Mouse (Mus musculus) CH12.LX (cell line): ENCODE data around the gene 2300009A05Rik.

Experiments used
- CHD2 ChIP-seq: IDR thresholded peaks from 2 replicates; pipeline ENCODE4 v1.6.1; 2011; ENCODE audit warnings: low read length, improper control_type of control experiment
- CTCF ChIP-seq, 2 experiments: IDR thresholded peaks in 1 of 2; conservative IDR thresholded peaks in 1 of 2; 2 replicates each; pipeline ENCODE4 v1.5.1; 2011 to 2012; ENCODE audit warnings: low read depth in 2 of 2, low read length in 2 of 2, improper control_type of control experiment in 1 of 2, inconsistent platforms in 1 of 2, mild to moderate bottlenecking in 1 of 2, moderate library complexity in 1 of 2
- E2F4 ChIP-seq: IDR thresholded peaks from 2 replicates; pipeline ENCODE4 v1.6.1; 2011; ENCODE audit warnings: low read depth, low read length, improper control_type of control experiment; ENCODE audit not compliant: insufficient replicate concordance
- EP300 ChIP-seq: IDR thresholded peaks from 2 replicates; pipeline ENCODE4 v1.6.1; 2011; ENCODE audit warnings: low read length, improper control_type of control experiment
- HCFC1 ChIP-seq: IDR thresholded peaks from 2 replicates; pipeline ENCODE4 v1.6.1; 2012; ENCODE audit warnings: low read depth, mild to moderate bottlenecking, inconsistent platforms, low read length, improper control_type of control experiment
- KAT2A ChIP-seq: IDR thresholded peaks from 2 replicates; pipeline ENCODE4 v1.6.1; 2012; ENCODE audit warnings: low read length, improper control_type of control experiment, inconsistent platforms; ENCODE audit not compliant: insufficient replicate concordance
- MAX ChIP-seq: IDR thresholded peaks from 2 replicates; pipeline ENCODE4 v1.6.1; 2011; ENCODE audit warnings: low read length, improper control_type of control experiment
- MXI1 ChIP-seq: IDR thresholded peaks from 2 replicates; pipeline ENCODE4 v1.6.1; 2011; ENCODE audit warnings: mild to moderate bottlenecking, low read depth, low read length, improper control_type of control experiment
- NELFE ChIP-seq: IDR thresholded peaks from 2 replicates; pipeline ENCODE4 v1.6.1; 2011; ENCODE audit warnings: low read depth, low read length, improper control_type of control experiment
- POLR2A ChIP-seq: IDR thresholded peaks from 2 replicates; pipeline ENCODE4 v1.6.1; 2011; ENCODE audit warnings: low read depth, mild to moderate bottlenecking, improper control_type of control experiment, low read length
- RAD21 ChIP-seq: IDR thresholded peaks from 2 replicates; pipeline ENCODE4 v1.6.1; 2011; ENCODE audit warnings: low read depth, mild to moderate bottlenecking, low read length, improper control_type of control experiment, moderate library complexity
- USF1 ChIP-seq: IDR thresholded peaks from 2 replicates; pipeline ENCODE4 v1.6.1; 2014; ENCODE audit warnings: low read depth, mild to moderate bottlenecking, inconsistent platforms, low read length, improper control_type of control experiment
- ZKSCAN1 ChIP-seq: IDR thresholded peaks from 2 replicates; pipeline ENCODE4 v1.6.1; 2012; ENCODE audit warnings: low read depth, inconsistent platforms, low read length, improper control_type of control experiment, borderline replicate concordance
- ZMIZ1 ChIP-seq: IDR thresholded peaks from 2 replicates; pipeline ENCODE4 v1.6.1; 2012; ENCODE audit warnings: low read depth, mild to moderate bottlenecking, inconsistent platforms, low read length, improper control_type of control experiment

GRCm38 (mm10) chr9:63360410-63360809 lies 38.6 kb downstream of the 2300009A05Rik start:
- TF ChIP-seq CTCF (conservative IDR thresholded peaks at IDR 0.05 in 1 of 2, IDR thresholded peaks at IDR 0.05 in 1 of 2; ENCODE audit: low read depth in 2 of 2, low read length in 2 of 2) = no peak
- no peak for TF ChIP-seq POLR2A
- no peak for TF ChIP-seq CHD2
- TF ChIP-seq ZMIZ1 = no peak
- TF ChIP-seq USF1 = no peak
- TF ChIP-seq ZKSCAN1 = no peak
- no peak for TF ChIP-seq EP300
- TF ChIP-seq MAX = no peak
- TF ChIP-seq E2F4 = no peak
- TF ChIP-seq RAD21 = no peak
- TF ChIP-seq KAT2A = no peak
- TF ChIP-seq HCFC1 = no peak
- no peak for TF ChIP-seq MXI1
- TF ChIP-seq NELFE = no peak
